Mouse (Mus musculus): ENCODE data around the gene Atg10. TPM values are rescaled to one million over a fixed set of nuclear protein-coding genes. Genes with fewer than 3 reads are reported as not detected.

The Atg10 gene
- total and polyA plus RNA-seq, 3 experiments = 2.0 to 4.3 TPM; not detected in 1

DNA sequence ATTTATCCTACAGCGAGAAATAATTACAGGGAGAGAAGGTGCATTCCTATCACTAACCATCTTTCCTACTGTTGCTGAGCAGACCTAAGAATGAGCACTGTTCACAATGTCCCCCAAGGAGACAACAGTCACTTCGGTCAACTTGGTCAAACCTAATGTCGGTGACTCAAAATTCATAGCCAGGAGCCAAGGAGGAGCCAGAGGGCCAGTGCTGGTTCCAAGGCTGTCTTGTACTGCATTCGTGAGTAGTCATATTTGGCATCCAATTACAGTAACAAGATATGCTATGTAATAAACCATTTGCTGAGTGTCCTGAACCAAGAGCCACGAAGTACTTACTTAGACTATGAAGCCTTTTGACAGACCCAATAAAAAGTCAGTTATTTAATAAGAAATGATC is 176.9 kb downstream of the Atg10 start:
- TF ChIP-seq MAZ (IDR thresholded peaks at IDR 0.05; ENCODE audit: low read depth, low read length) = no peak
- TF ChIP-seq MEF2A (IDR thresholded peaks at IDR 0.05; ENCODE audit: extremely low read depth, insufficient replicate concordance, low read depth, low read length, poor library complexity, severe bottlenecking) = no peak
- no peak for TF ChIP-seq MAX (IDR thresholded peaks at IDR 0.05; ENCODE audit: low read length)
- no peak for TF ChIP-seq MYC (IDR thresholded peaks at IDR 0.05; ENCODE audit: low read depth, low read length)
- no peak for TF ChIP-seq USF2 (IDR thresholded peaks at IDR 0.05; ENCODE audit: borderline replicate concordance in 1 of 2, insufficient read depth in 1 of 2, low read depth in 1 of 2, low read length in 2 of 2)
- TF ChIP-seq ZNF384 (IDR thresholded peaks at IDR 0.05; ENCODE audit: low read depth, low read length) = no peak
- no peak for TF ChIP-seq POLR2A (IDR thresholded peaks at IDR 0.05; ENCODE audit: control insufficient read depth in 1 of 2, insufficient read depth in 1 of 2, low read depth in 1 of 2, low read length in 2 of 2, poor library complexity in 1 of 2)
- TF ChIP-seq CHD2 (IDR thresholded peaks at IDR 0.05; ENCODE audit: low read length) = no peak
- TF ChIP-seq NELFE (IDR thresholded peaks at IDR 0.05; ENCODE audit: low read depth, low read length) = no peak
- no peak for TF ChIP-seq JUND (IDR thresholded peaks at IDR 0.05; ENCODE audit: low read depth, low read length)
- no peak for TF ChIP-seq NRF1 (IDR thresholded peaks at IDR 0.05; ENCODE audit: insufficient read depth, low read depth, low read length, poor library complexity, severe bottlenecking)
- TF ChIP-seq ELF1 (IDR thresholded peaks at IDR 0.05; ENCODE audit: low read depth, low read length) = no peak
- no peak for TF ChIP-seq SMC3 (IDR thresholded peaks at IDR 0.05; ENCODE audit: low read depth, low read length)
- TF ChIP-seq CHD1 (IDR thresholded peaks at IDR 0.05; ENCODE audit: low read depth, low read length) = no peak
- TF ChIP-seq ZKSCAN1 (IDR thresholded peaks at IDR 0.05; ENCODE audit: low read depth, low read length) = no peak
- TF ChIP-seq ZMIZ1 (IDR thresholded peaks at IDR 0.05; ENCODE audit: low read depth, low read length) = no peak
- no peak for TF ChIP-seq CTCF (IDR thresholded peaks at IDR 0.05 in 2 of 3, conservative IDR thresholded peaks at IDR 0.05 in 1 of 3; ENCODE audit: control insufficient read depth in 1 of 3, insufficient read depth in 1 of 3, low read depth in 2 of 3, low read length in 3 of 3, poor library complexity in 1 of 3, severe bottlenecking in 1 of 3)
- TF ChIP-seq ETS1 (IDR thresholded peaks at IDR 0.05; ENCODE audit: low read depth, low read length) = no peak
- H3K27me3 ChIP-seq (ENCODE audit: control insufficient read depth in 1 of 2, insufficient read depth in 2 of 2, low read length in 2 of 2) = no peaks in the 10 kb centered on the region
- no peak overlapping the region for H3K4me3 ChIP-seq (ENCODE audit: control insufficient read depth in 1 of 2, insufficient read depth in 1 of 2, low read depth in 2 of 2, low read length in 2 of 2)
- H3K79me2 ChIP-seq (ENCODE audit: control insufficient read depth, insufficient read depth, low read length, poor library complexity) = no peaks in the 10 kb centered on the region
- no peak overlapping the region for H3K9ac ChIP-seq (ENCODE audit: control insufficient read depth, low read depth, low read length, poor library complexity, severe bottlenecking)
- DNase-seq (ENCODE audit: low read depth, low spot score) = no peak
- H3K4me1 ChIP-seq (ENCODE audit: control insufficient read depth in 1 of 2, insufficient read depth in 2 of 2, low read length in 2 of 2) = no peaks in the 10 kb centered on the region
- H3K27ac ChIP-seq (ENCODE audit: control insufficient read depth, low read depth, low read length) = no peak overlapping the region
- H3K9me3 ChIP-seq (replicated peaks; ENCODE audit: insufficient read depth, low read length) = no peaks in the 10 kb centered on the region
- H3K36me3 ChIP-seq (ENCODE audit: control insufficient read depth in 1 of 2, insufficient read depth in 2 of 2, low read length in 2 of 2) = no peaks in the 10 kb centered on the region

DNA sequence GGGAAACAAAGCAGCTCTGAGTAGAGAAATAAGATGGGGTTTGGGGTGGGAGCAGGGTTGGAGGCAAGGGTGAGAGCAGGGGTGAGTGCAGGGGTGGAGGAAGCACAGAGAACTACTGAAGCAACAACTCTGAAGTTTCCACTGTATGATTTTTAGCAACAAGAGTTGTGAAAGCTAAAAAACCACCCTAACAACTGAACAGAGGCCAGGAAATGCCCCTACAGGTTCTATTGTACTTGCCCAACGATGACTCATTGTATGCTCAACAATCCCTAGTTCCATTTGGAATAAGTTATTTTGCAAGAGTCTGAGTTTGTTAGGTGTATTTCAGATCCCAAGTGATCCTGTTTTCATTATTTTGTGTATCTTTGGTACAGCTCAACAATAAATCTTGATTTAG is 182.5 kb downstream of the Atg10 start:
- Histone ChIP-seq H3K9me3 (replicated peaks; ENCODE audit: insufficient read depth, low read length) (no peaks in the 10 kb centered on the region), H3K9ac (ENCODE audit: control insufficient read depth, low read depth, low read length, poor library complexity, severe bottlenecking) (no peak overlapping the region), H3K27ac (ENCODE audit: control insufficient read depth, low read depth, low read length) (no peak overlapping the region), H3K79me2 (ENCODE audit: control insufficient read depth, insufficient read depth, low read length, poor library complexity) (no peaks in the 10 kb centered on the region), H3K27me3 (ENCODE audit: control insufficient read depth in 1 of 2, insufficient read depth in 2 of 2, low read length in 2 of 2) (no peaks in the 10 kb centered on the region), H3K4me1 (ENCODE audit: control insufficient read depth in 1 of 2, insufficient read depth in 2 of 2, low read length in 2 of 2) (peaks cover 0 to 7% of the 10 kb centered on the region in 2 experiments; a peak in 1 of 4 replicates), H3K36me3 (ENCODE audit: control insufficient read depth in 1 of 2, insufficient read depth in 2 of 2, low read length in 2 of 2) (peaks cover 0 to 8% of the 10 kb centered on the region in 2 experiments; a peak in 2 of 4 replicates), H3K4me3 (ENCODE audit: control insufficient read depth in 1 of 2, insufficient read depth in 1 of 2, low read depth in 2 of 2, low read length in 2 of 2) (no peak overlapping the region)
- DNase-seq (ENCODE audit: low read depth, low spot score) = no peak
- TF ChIP-seq UBTF (IDR thresholded peaks at IDR 0.05; ENCODE audit: borderline replicate concordance, insufficient read depth, low read depth, low read length) (no peak), TAL1 (IDR thresholded peaks at IDR 0.05; ENCODE audit: low read length) (no peak), EP300 (IDR thresholded peaks at IDR 0.05; ENCODE audit: low read depth in 1 of 2, low read length in 2 of 2) (no peak), ZC3H11A (IDR thresholded peaks at IDR 0.05; ENCODE audit: low read depth, low read length) (no peak), HCFC1 (IDR thresholded peaks at IDR 0.05; ENCODE audit: low read depth, low read length) (no peak)

All from MEL (cell line).